Comparison of ENCODE assay signal across 9 mouse cellular contexts in the genomic region with DNA sequence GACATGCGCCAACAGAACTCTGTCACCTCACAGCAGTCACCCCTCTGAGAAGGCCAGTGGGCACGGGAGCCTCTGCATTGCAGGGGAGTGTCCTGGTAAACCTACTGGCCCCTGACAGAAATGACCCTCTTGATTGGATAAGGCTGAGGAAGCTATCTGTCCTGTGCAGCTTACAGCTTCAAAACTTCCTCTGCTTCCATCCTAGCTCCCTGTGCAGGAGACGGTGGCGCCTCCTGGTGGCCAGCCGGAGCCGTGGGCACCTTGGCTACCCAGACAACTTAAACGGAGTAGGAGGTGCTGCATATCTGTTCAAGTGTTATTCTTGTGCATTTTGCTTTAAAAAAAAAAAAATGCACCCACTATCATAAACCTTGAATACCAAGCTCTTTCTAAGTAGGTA. TPM values are rescaled to one million over a fixed set of nuclear protein-coding genes. Genes with fewer than 3 reads are reported as not detected.
DNase-seq lines count a peak whose midpoint lies in the region; ATAC-seq and TF ChIP-seq lines count a peak whose summit lies in the region.
"Had no signal": no experiment of that assay in that cellular context is flagged by ENCODE, and none has a peak within 500 bp of the region (broad histone marks: within the 10 kb centered on the region; RNA-seq: fewer than 3 reads in every experiment).

No protein-coding gene starts in this region.

- 16% methylated on average over 7 of the region's 7 CpGs for WGBS in hindbrain, embryonic 11.5 days
- 21% methylated on average over 7 of the region's 7 CpGs for whole genome bisulfite sequencing in hindbrain, embryonic 13.5 days
- WGBS in forebrain, embryonic 13.5 days = 20% methylated on average over 7 of the region's 7 CpGs
- 20% methylated on average over 7 of the region's 7 CpGs for WGBS in liver, adult 2 months

- TF ChIP-seq CTCF in liver, adult 2 months (IDR thresholded peaks at IDR 0.05; ENCODE audit: low read depth, low read length) = peak; percentile 75

- DNase-seq in hindbrain, embryonic 11.5 days (ENCODE audit: low spot score) = peak; percentile 69
- DNase-seq in adipocyte (ENCODE audit: low spot score) = peak; percentile 24
- peak; percentile 58 for DNase-seq in kidney, adult 9 months
- DNase-seq in liver, adult 2 months (ENCODE audit: extremely low read depth, low read depth, low spot score) = peak; percentile 14
- DNase-seq in retina, embryonic 14.5 days (ENCODE audit: low spot score) = peak; percentile 60
- peak; percentile 72 for DNase-seq in urinary bladder, postnatal 25 days (ENCODE audit: low spot score)

- H3K4me3 ChIP-seq in hindbrain, embryonic 11.5 days (ENCODE audit: low read depth, low read length) = no peak overlapping the region
- H3K4me3 ChIP-seq in hindbrain, embryonic 13.5 days = no peak overlapping the region
- no peak overlapping the region for H3K4me3 ChIP-seq in forebrain, embryonic 13.5 days
- no peak overlapping the region for H3K4me3 ChIP-seq in liver, adult 2 months (ENCODE audit: insufficient read depth, low read depth, low read length)
- H3K4me3 ChIP-seq: neural tube, embryonic 13.5 days had no signal

- H3K9me3 ChIP-seq in hindbrain, embryonic 11.5 days (ENCODE audit: control insufficient read depth, low read length) = no peaks in the 10 kb centered on the region
- H3K9me3 ChIP-seq in hindbrain, embryonic 13.5 days = no peaks in the 10 kb centered on the region
- H3K9me3 ChIP-seq in forebrain, embryonic 13.5 days (replicated peaks) = no peaks in the 10 kb centered on the region
- H3K9me3 ChIP-seq: neural tube, embryonic 13.5 days had no signal

- H3K79me2 ChIP-seq in liver, adult 2 months (ENCODE audit: control insufficient read depth, insufficient read depth, low read length) = no peaks in the 10 kb centered on the region

- H3K27me3 ChIP-seq in hindbrain, embryonic 11.5 days (ENCODE audit: control insufficient read depth, insufficient read depth, low read length) = no peaks in the 10 kb centered on the region
- no peaks in the 10 kb centered on the region for H3K27me3 ChIP-seq in hindbrain, embryonic 13.5 days
- no peaks in the 10 kb centered on the region for H3K27me3 ChIP-seq in forebrain, embryonic 13.5 days
- no peaks in the 10 kb centered on the region for H3K27me3 ChIP-seq in liver, adult 2 months (ENCODE audit: control insufficient read depth, insufficient read depth, low read length)
- H3K27me3 ChIP-seq: neural tube, embryonic 13.5 days had no signal

- no peaks in the 10 kb centered on the region for H3K4me1 ChIP-seq in hindbrain, embryonic 11.5 days (replicated peaks; ENCODE audit: control insufficient read depth, insufficient read depth, low read length)
- peaks cover 3% of the 10 kb centered on the region; the same call in 1 of the 2 replicates for H3K4me1 ChIP-seq in hindbrain, embryonic 13.5 days (replicated peaks)
- no peaks in the 10 kb centered on the region for H3K4me1 ChIP-seq in forebrain, embryonic 13.5 days
- no peaks in the 10 kb centered on the region for H3K4me1 ChIP-seq in liver, adult 2 months (ENCODE audit: control insufficient read depth, insufficient read depth, low read length)

- no peak overlapping the region for H3K9ac ChIP-seq in hindbrain, embryonic 11.5 days (ENCODE audit: low read depth, low read length)
- no peak overlapping the region for H3K9ac ChIP-seq in hindbrain, embryonic 13.5 days
- no peak overlapping the region for H3K9ac ChIP-seq in forebrain, embryonic 13.5 days
- no peak overlapping the region for H3K9ac ChIP-seq in liver, adult 2 months (ENCODE audit: low read depth, low read length)
- H3K9ac ChIP-seq: neural tube, embryonic 13.5 days had no signal

- H3K36me3 ChIP-seq in hindbrain, embryonic 11.5 days (ENCODE audit: control insufficient read depth, insufficient read depth, low read length) = no peaks in the 10 kb centered on the region
- H3K36me3 ChIP-seq in hindbrain, embryonic 13.5 days = no peaks in the 10 kb centered on the region
- H3K36me3 ChIP-seq in forebrain, embryonic 13.5 days (ENCODE audit: poor library complexity, severe bottlenecking) = no peaks in the 10 kb centered on the region
- no peaks in the 10 kb centered on the region for H3K36me3 ChIP-seq in liver, adult 2 months (ENCODE audit: control insufficient read depth, insufficient read depth, low read length)
- H3K36me3 ChIP-seq: neural tube, embryonic 13.5 days had no signal

- ATAC-seq in hindbrain, embryonic 11.5 days (ENCODE audit: low FRiP score) = 0 out of 2 replicates have a peak, but pooled peaks have one; percentile 46
- ATAC-seq in hindbrain, embryonic 13.5 days (ENCODE audit: low FRiP score) = no peak
- ATAC-seq in forebrain, embryonic 13.5 days = 0 out of 2 replicates have a peak, but pooled peaks have one; percentile 43

- H3K27ac ChIP-seq in hindbrain, embryonic 11.5 days (ENCODE audit: low read depth, low read length) = no peak overlapping the region
- no peak overlapping the region for H3K27ac ChIP-seq in hindbrain, embryonic 13.5 days
- H3K27ac ChIP-seq in forebrain, embryonic 13.5 days = no peak overlapping the region
- no peak overlapping the region for H3K27ac ChIP-seq in liver, adult 2 months (replicated peaks; ENCODE audit: insufficient read depth, low read depth, low read length)
- H3K27ac ChIP-seq: neural tube, embryonic 13.5 days had no signal

- no peak overlapping the region for H3K4me2 ChIP-seq in hindbrain, embryonic 11.5 days (replicated peaks; ENCODE audit: low read depth, low read length)
- no peak overlapping the region for H3K4me2 ChIP-seq in hindbrain, embryonic 13.5 days
- no peak overlapping the region for H3K4me2 ChIP-seq in forebrain, embryonic 13.5 days
- H3K4me2 ChIP-seq: neural tube, embryonic 13.5 days had no signal

- TF ChIP-seq POLR2A in liver, adult 2 months (IDR thresholded peaks at IDR 0.05; ENCODE audit: extremely low read depth, insufficient read depth, low read length) = no peak

RNA-seq across cellular contexts. Expression of a gene that starts 33.5 kb away (rescaled TPM):
- not detected in 2 replicates for polyA plus RNA-seq in hindbrain, embryonic 11.5 days (2014; fragmentation: Nextera tagmentation; extraction: Ambion mirVana)
- polyA plus RNA-seq in hindbrain, embryonic 13.5 days (2015; fragmentation: Nextera tagmentation; extraction: Ambion mirVana) = not detected in 2 replicates
- not detected in 2 replicates for polyA plus RNA-seq in forebrain, embryonic 13.5 days (2015; fragmentation: Nextera tagmentation; extraction: Ambion mirVana)
- not detected in 2 replicates for total RNA-seq in liver, adult 2 months (2014; rRNA removed)
- polyA plus RNA-seq in liver, adult 2 months (2012; rRNA removed) = not detected in 2 replicates
- polyA plus RNA-seq: neural tube, embryonic 13.5 days had no signal

RNA-seq across cellular contexts. Expression of a gene that starts 40.5 kb away (rescaled TPM):
- polyA plus RNA-seq in hindbrain, embryonic 11.5 days (2014; fragmentation: Nextera tagmentation; extraction: Ambion mirVana) = not detected in 2 replicates
- not detected in 2 replicates for polyA plus RNA-seq in hindbrain, embryonic 13.5 days (2015; fragmentation: Nextera tagmentation; extraction: Ambion mirVana)
- polyA plus RNA-seq in forebrain, embryonic 13.5 days (2015; fragmentation: Nextera tagmentation; extraction: Ambion mirVana) = not detected in 2 replicates
- total RNA-seq in liver, adult 2 months (2014; rRNA removed) = not detected in 2 replicates
- not detected in 2 replicates for polyA plus RNA-seq in liver, adult 2 months (2012; rRNA removed)
- polyA plus RNA-seq: neural tube, embryonic 13.5 days had no signal

Comparison
In these comparisons a context has a peak if more than half of its experiments do, and no peak if none do; other contexts are left out.
1. DNase-seq: peak in every context shown above with its lines; median percentile 72 in urinary bladder, postnatal 25 days; 69 in hindbrain, embryonic 11.5 days; 60 in retina, embryonic 14.5 days; 58 in kidney, adult 9 months; 24 in adipocyte; 14 in liver, adult 2 months.